Mouse (Mus musculus) myocyte (in vitro differentiated cells): Measurements from ENCODE around the gene Nfkb1. TPM values are rescaled to one million over a fixed set of nuclear protein-coding genes. Genes with fewer than 3 reads are reported as not detected.

Experiments
- H3K27me3 ChIP-seq: one replicate; pipeline ENCODE4 v1.6.1; 2011; ENCODE audit not compliant: control insufficient read depth, insufficient read depth, insufficient read length
- H3K36me3 ChIP-seq: one replicate; pipeline ENCODE4 v1.6.1; 2011; ENCODE audit not compliant: control insufficient read depth, insufficient read depth
- H3K4me2 ChIP-seq: one replicate; pipeline ENCODE4 v1.6.1; 2011; ENCODE audit warnings: low read depth, control low read depth
- H3K4me3 ChIP-seq: one replicate; pipeline ENCODE4 v1.5.1; 2011; ENCODE audit warnings: mild to moderate bottlenecking, control low read depth, moderate library complexity
- H3K79me2 ChIP-seq: one replicate; pipeline ENCODE4 v1.6.1; 2011; ENCODE audit not compliant: control insufficient read depth, insufficient read depth
- H3ac ChIP-seq: one replicate; pipeline ENCODE4 v1.6.1; 2011; ENCODE audit not compliant: control insufficient read depth, insufficient read length
- CEBPB ChIP-seq: IDR thresholded peaks from 2 replicates; pipeline ENCODE4 v1.6.1; 2011; ENCODE audit warnings: mild to moderate bottlenecking, moderate library complexity; ENCODE audit not compliant: poor library complexity, insufficient read depth, severe bottlenecking
- E2F4 ChIP-seq: IDR thresholded peaks from one replicate; pipeline ENCODE4 v1.6.1; 2011; ENCODE audit warnings: mild to moderate bottlenecking, control low read depth, moderate library complexity; ENCODE audit not compliant: insufficient read depth
- MAX ChIP-seq: IDR thresholded peaks from one replicate; pipeline ENCODE4 v1.6.1; 2011; ENCODE audit warnings: low read depth, mild to moderate bottlenecking, control low read depth
- MYOD1 ChIP-seq, 3 experiments: IDR thresholded peaks; one replicate each; pipeline ENCODE4 v1.6.1; 2011; ENCODE audit warnings: control low read depth in 2 of 3, low read depth in 2 of 3, mild to moderate bottlenecking in 2 of 3, moderate library complexity in 1 of 3; ENCODE audit not compliant: insufficient read length in 2 of 3, control insufficient read depth in 1 of 3
- MYOG ChIP-seq, 3 experiments: IDR thresholded peaks; one replicate each; pipeline ENCODE4 v1.6.1; 2011; ENCODE audit warnings: control low read depth in 2 of 3, low read depth in 2 of 3, mild to moderate bottlenecking in 2 of 3; ENCODE audit not compliant: insufficient read length in 2 of 3, control insufficient read depth in 1 of 3, insufficient read depth in 1 of 3
- POLR2A ChIP-seq: IDR thresholded peaks from one replicate; pipeline ENCODE4 v1.6.1; 2011; ENCODE audit warnings: low read depth, mild to moderate bottlenecking, control low read depth, moderate library complexity; ENCODE audit not compliant: insufficient read length
- POLR2AphosphoS2 ChIP-seq: IDR thresholded peaks from one replicate; pipeline ENCODE4 v1.6.1; 2011; ENCODE audit warnings: low read depth, control low read depth; ENCODE audit not compliant: insufficient read length
- REST ChIP-seq: IDR thresholded peaks from one replicate; pipeline ENCODE4 v1.6.1; 2011; ENCODE audit warnings: mild to moderate bottlenecking, control low read depth, moderate library complexity; ENCODE audit not compliant: insufficient read depth, insufficient read length
- SRF ChIP-seq: IDR thresholded peaks from one replicate; pipeline ENCODE4 v1.6.1; 2011; ENCODE audit warnings: low read depth; ENCODE audit not compliant: control insufficient read depth, insufficient read length
- TCF12 ChIP-seq: IDR thresholded peaks from one replicate; pipeline ENCODE4 v1.6.1; 2011; ENCODE audit warnings: mild to moderate bottlenecking, control low read depth; ENCODE audit not compliant: poor library complexity, insufficient read depth, severe bottlenecking
- TCF3 ChIP-seq: IDR thresholded peaks from one replicate; pipeline ENCODE4 v1.6.1; 2011; ENCODE audit warnings: low read depth, control low read depth; ENCODE audit not compliant: insufficient read length
- USF1 ChIP-seq: IDR thresholded peaks from one replicate; pipeline ENCODE4 v1.6.1; 2011; ENCODE audit warnings: low read depth, mild to moderate bottlenecking, control low read depth, moderate library complexity
- polyA plus RNA-seq: library from polyadenylated mRNA; unstranded; fragments of >200 nt; fragmentation: generic; extraction: Trizol; gene quantifications from one replicate; pipeline ENCODE4 v1.2.1, GENCODE M21; 2012; ENCODE audit warnings: missing spikeins

Gene Nfkb1
- polyA plus RNA-seq, 1 experiment, result 35.3 TPM

DNA sequence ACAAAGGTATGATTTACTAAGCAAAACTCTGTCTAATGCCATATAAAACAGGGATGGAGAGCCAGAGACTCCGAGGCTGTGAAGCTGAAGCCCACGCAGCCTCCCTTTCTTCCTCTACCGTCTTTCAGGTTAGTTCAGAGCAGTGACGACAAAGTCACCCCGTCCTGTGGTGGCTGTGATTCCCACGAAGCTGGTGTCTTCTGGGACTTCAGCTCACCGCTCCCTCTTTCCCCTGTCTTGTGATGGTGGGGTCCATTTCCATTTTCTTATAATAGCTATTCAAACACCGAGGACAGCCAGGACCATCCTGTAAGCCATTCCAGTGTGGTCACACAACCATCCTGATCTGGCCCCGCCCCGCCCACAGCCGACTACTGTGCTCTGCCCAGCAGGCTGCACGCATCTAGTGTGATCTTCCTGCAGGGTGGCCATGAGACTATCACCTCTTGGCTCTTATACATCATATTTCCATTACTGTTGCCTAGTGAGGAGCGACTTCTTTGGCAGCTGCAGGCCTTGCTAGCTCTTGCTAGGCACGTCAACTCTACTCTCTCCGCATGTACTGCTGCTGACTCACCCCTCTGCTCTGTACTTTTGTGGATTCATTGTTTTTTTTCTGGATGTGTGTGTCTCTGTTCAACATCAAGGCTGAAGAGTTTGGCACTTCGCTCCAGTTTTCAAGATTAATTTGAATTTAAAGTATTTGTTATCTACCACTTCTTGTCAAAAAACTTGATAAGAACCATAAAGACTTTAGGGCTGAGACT, 50.3 kb downstream of the Nfkb1 start:
- H3ac ChIP-seq, result no peak overlapping the region
- no peaks in the 10 kb centered on the region for H3K27me3 ChIP-seq
- TF ChIP-seq USF1 (no peak), CEBPB (no peak), MYOG (IDR thresholded peaks at IDR 0.05; ENCODE audit: control insufficient read depth in 1 of 3, insufficient read depth in 1 of 3, insufficient read length in 2 of 3, low read depth in 2 of 3) (peak in 1 of 3 experiments; percentile 15), MYOD1 (IDR thresholded peaks at IDR 0.05; ENCODE audit: control insufficient read depth in 1 of 3, insufficient read length in 2 of 3, low read depth in 2 of 3) (peak in 1 of 3 experiments; percentile 21)
- H3K4me2 ChIP-seq, result no peak overlapping the region
- no peaks in the 10 kb centered on the region for H3K79me2 ChIP-seq
- peaks cover 14% of the 10 kb centered on the region for H3K36me3 ChIP-seq
- no peak overlapping the region for H3K4me3 ChIP-seq

DNA sequence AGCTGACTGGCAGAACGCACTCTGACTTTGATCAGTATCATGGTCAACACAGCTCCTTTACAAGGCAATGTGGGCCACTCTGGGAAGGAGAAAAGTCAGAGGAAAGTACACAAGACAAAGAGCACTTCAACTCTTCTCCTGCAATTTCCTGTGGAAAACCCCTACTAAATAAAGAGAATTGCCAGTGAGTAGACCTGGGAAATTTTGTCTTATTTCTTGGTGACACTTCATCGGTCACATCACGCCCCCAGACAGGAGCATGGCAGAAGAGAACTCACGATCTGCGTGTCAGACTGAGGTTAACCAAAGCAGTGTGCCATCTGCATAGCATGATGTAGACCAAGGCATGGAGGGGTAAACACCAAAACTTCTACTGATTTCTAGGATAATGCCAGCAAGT, 51.1 kb downstream of the Nfkb1 start:
- H3K79me2 ChIP-seq, result no peaks in the 10 kb centered on the region
- H3K4me3 ChIP-seq, result no peak overlapping the region
- H3ac ChIP-seq, result no peak overlapping the region
- no peak overlapping the region for H3K4me2 ChIP-seq
- TF ChIP-seq TCF3 (no peak), MAX (no peak), MYOG (IDR thresholded peaks at IDR 0.05; ENCODE audit: control insufficient read depth in 1 of 3, insufficient read depth in 1 of 3, insufficient read length in 2 of 3, low read depth in 2 of 3) (no peak), POLR2A (no peak)
- no peaks in the 10 kb centered on the region for H3K27me3 ChIP-seq
- peaks cover 14% of the 10 kb centered on the region for H3K36me3 ChIP-seq

DNA sequence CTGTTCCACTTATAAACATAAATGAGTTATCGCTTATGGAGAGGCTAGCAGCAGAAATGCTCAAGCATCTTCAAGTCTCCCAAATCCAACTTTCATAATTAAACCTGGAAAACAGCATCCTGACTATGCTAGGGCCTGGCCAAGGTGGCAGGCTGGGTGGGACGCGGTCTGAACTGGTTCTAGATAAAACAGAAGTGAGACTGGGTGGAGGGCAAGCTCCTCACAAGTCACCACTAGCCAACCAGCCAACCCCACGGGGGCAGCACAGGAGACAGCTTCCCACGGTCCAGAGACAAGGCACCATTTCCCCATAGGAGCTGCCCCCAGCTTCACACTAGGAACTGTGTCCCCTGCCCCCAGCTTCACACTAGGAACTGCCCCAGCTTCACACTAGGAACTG, 53.8 kb downstream of the Nfkb1 start:
- H3K4me2 ChIP-seq, result no peak overlapping the region
- no peaks in the 10 kb centered on the region for H3K27me3 ChIP-seq
- no peaks in the 10 kb centered on the region for H3K79me2 ChIP-seq
- H3K4me3 ChIP-seq, result no peak overlapping the region
- H3K36me3 ChIP-seq, result peaks cover 20% of the 10 kb centered on the region
- TF ChIP-seq POLR2AphosphoS2 (no peak), MYOG (IDR thresholded peaks at IDR 0.05; ENCODE audit: control insufficient read depth in 1 of 3, insufficient read depth in 1 of 3, insufficient read length in 2 of 3, low read depth in 2 of 3) (no peak), TCF12 (no peak), REST (no peak), CEBPB (no peak), USF1 (no peak), MYOD1 (IDR thresholded peaks at IDR 0.05; ENCODE audit: control insufficient read depth in 1 of 3, insufficient read length in 2 of 3, low read depth in 2 of 3) (no peak)
- no peak overlapping the region for H3ac ChIP-seq

DNA sequence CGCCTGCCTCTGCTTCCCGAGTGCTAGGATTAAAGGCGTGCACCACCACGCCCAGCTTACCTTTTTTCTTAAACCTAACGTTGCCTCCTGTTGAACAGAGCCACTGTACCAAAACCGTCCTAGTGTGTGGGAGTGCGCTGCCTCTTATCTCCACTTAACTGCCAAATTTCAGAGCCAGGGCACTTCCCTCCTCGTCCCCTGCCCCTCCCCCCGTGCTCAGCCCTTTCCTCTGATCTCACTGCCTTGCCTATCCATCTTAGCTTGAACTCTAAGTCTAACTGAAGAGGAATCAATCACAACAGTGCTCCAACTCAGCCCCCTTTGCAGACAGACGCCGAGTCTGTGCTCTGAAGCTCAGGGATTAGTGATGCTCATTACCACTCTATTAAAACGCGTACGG, 54.9 kb downstream of the Nfkb1 start:
- no peak overlapping the region for H3K4me2 ChIP-seq

DNA sequence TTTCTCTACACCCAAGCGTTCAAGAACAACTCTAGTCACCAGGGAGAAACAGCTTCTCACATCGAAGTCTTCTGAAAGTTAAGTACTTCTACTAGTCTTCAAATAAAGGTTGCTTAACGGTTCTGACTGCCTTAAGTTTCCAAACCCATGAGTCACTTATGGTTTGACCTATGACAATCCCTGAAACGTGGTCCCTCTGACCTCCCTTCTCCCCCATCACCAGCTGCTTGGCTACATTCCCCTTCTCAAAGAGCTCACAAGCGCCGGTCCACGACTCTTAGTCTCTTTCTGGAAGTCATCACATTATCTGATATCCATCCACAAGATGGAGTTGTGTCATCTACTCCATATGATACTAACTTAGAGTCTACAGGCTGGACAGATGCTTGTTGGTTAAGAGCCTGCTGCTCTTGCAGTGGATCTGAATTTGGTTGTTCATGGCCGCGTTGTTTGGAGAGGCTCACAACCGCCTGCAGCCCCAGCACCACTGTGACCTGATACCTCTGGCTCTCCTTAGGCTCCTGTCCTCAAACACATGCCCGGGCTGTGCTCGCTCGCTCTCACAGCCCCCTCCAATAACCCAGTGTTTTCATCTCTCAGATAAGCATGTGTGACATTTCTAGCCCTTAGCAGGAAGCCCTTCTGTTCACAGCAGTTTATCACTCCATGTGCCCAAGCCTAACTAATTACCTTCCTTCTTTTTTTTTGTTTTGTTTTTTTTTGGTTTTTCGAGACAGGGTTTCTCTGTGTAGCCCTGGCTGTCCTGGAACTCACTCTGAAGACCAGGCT, 55.5 kb downstream of the Nfkb1 start:
- H3K36me3 ChIP-seq, result peaks cover 18% of the 10 kb centered on the region
- H3ac ChIP-seq, result no peak overlapping the region
- no peak overlapping the region for H3K4me2 ChIP-seq
- H3K4me3 ChIP-seq, result no peak overlapping the region
- no peaks in the 10 kb centered on the region for H3K27me3 ChIP-seq
- TF ChIP-seq MYOD1 (IDR thresholded peaks at IDR 0.05; ENCODE audit: control insufficient read depth in 1 of 3, insufficient read length in 2 of 3, low read depth in 2 of 3) (no peak), REST (no peak), TCF12 (no peak), USF1 (no peak), POLR2A (no peak), CEBPB (no peak), TCF3 (no peak), E2F4 (no peak), SRF (no peak), POLR2AphosphoS2 (no peak), MYOG (IDR thresholded peaks at IDR 0.05; ENCODE audit: control insufficient read depth in 1 of 3, insufficient read depth in 1 of 3, insufficient read length in 2 of 3, low read depth in 2 of 3) (no peak), MAX (no peak)
- H3K79me2 ChIP-seq, result no peaks in the 10 kb centered on the region

More for the DNA sequence above, 54.9 kb downstream of the Nfkb1 start:
- Histone ChIP-seq H3K4me3 (no peak overlapping the region), H3K36me3 (peaks cover 20% of the 10 kb centered on the region), H3K27me3 (no peaks in the 10 kb centered on the region), H3ac (no peak overlapping the region), H3K79me2 (no peaks in the 10 kb centered on the region)
- TF ChIP-seq POLR2AphosphoS2 (no peak), TCF3 (no peak), E2F4 (no peak), TCF12 (no peak), USF1 (no peak), SRF (no peak), CEBPB (no peak)
